Mouse (Mus musculus): ENCODE results near the gene St8sia2.

GRCm38 (mm10) chr7:74043562-74044138 is 30.2 kb upstream of the St8sia2 start:
- TF ChIP-seq CTCF (IDR thresholded peaks at IDR 0.05; ENCODE audit: low read depth) = no peak
- TF ChIP-seq EP300 (IDR thresholded peaks at IDR 0.05; ENCODE audit: low read depth) = no peak
